Mouse (Mus musculus): ENCODE data around the gene Gadd45a. TPM values are rescaled to one million over a fixed set of nuclear protein-coding genes. Genes with fewer than 3 reads are reported as not detected.

Gadd45a gene
- polyA plus RNA-seq, 1 experiment = 54.6 TPM

GRCm38 (mm10) chr6:66994981-66995380, 42.3 kb downstream of the Gadd45a start:
- 97% methylated on average over 8 of the region's 8 CpGs for WGBS
- Histone ChIP-seq H3K27me3 (replicated peaks; ENCODE audit: control insufficient read depth, insufficient read depth, low read length) (no peaks in the 10 kb centered on the region), H3K4me1 (ENCODE audit: control insufficient read depth, insufficient read depth, low read length) (peaks cover 35% of the 10 kb centered on the region), H3K4me3 (ENCODE audit: insufficient read depth, low read depth, low read length) (no peak overlapping the region), H3K27ac (ENCODE audit: insufficient read depth, low read depth, low read length) (no peak overlapping the region), H3K36me3 (ENCODE audit: control insufficient read depth, insufficient read depth, low read length) (no peaks in the 10 kb centered on the region)
- no peak for DNase-seq
- TF ChIP-seq POLR2A (IDR thresholded peaks at IDR 0.05; ENCODE audit: low read depth, low read length) = no peak
- TF ChIP-seq CTCF (conservative IDR thresholded peaks at IDR 0.05; ENCODE audit: insufficient read depth, insufficient read length, low read depth, low read length) = no peak

- no peaks in the 10 kb centered on the region for H3K36me3 ChIP-seq (ENCODE audit: control insufficient read depth, insufficient read depth, low read length)
- no peak for TF ChIP-seq POLR2A (IDR thresholded peaks at IDR 0.05; ENCODE audit: low read depth, low read length)
- TF ChIP-seq CTCF (conservative IDR thresholded peaks at IDR 0.05; ENCODE audit: insufficient read depth, insufficient read length, low read depth, low read length) = no peak
- DNase-seq = no peak
- H3K27ac ChIP-seq (ENCODE audit: insufficient read depth, low read depth, low read length) = no peak overlapping the region
- H3K4me1 ChIP-seq (ENCODE audit: control insufficient read depth, insufficient read depth, low read length) = peaks cover 30% of the 10 kb centered on the region
- no peaks in the 10 kb centered on the region for H3K27me3 ChIP-seq (replicated peaks; ENCODE audit: control insufficient read depth, insufficient read depth, low read length)
- 86% methylated on average over 8 of the region's 8 CpGs for WGBS
- no peak overlapping the region for H3K4me3 ChIP-seq (ENCODE audit: insufficient read depth, low read depth, low read length)
Observed at GRCm38 (mm10) chr6:66992786-66993185, 44.5 kb downstream of the Gadd45a start.

GRCm38 (mm10) chr6:66992232-66992631, 45.0 kb downstream of the Gadd45a start:
- H3K36me3 ChIP-seq (ENCODE audit: control insufficient read depth, insufficient read depth, low read length) = no peaks in the 10 kb centered on the region
- H3K4me3 ChIP-seq (ENCODE audit: insufficient read depth, low read depth, low read length) = no peak overlapping the region
- TF ChIP-seq POLR2A (IDR thresholded peaks at IDR 0.05; ENCODE audit: low read depth, low read length) (no peak), CTCF (conservative IDR thresholded peaks at IDR 0.05; ENCODE audit: insufficient read depth, insufficient read length, low read depth, low read length) (no peak)
- H3K4me1 ChIP-seq (ENCODE audit: control insufficient read depth, insufficient read depth, low read length) = peaks cover 29% of the 10 kb centered on the region
- no peaks in the 10 kb centered on the region for H3K27me3 ChIP-seq (replicated peaks; ENCODE audit: control insufficient read depth, insufficient read depth, low read length)
- peak overlapping the region; percentile 55; the same call in 1 of the 2 replicates for H3K27ac ChIP-seq (ENCODE audit: insufficient read depth, low read depth, low read length)
- WGBS = 50% methylated on average over 9 of the region's 9 CpGs
- peak; percentile 68 for DNase-seq

GRCm38 (mm10) chr6:66989518-66989917, 47.7 kb downstream of the Gadd45a start:
- Histone ChIP-seq H3K4me1 (ENCODE audit: control insufficient read depth, insufficient read depth, low read length) (peaks cover 28% of the 10 kb centered on the region), H3K27me3 (replicated peaks; ENCODE audit: control insufficient read depth, insufficient read depth, low read length) (no peaks in the 10 kb centered on the region), H3K4me3 (ENCODE audit: insufficient read depth, low read depth, low read length) (no peak overlapping the region), H3K36me3 (ENCODE audit: control insufficient read depth, insufficient read depth, low read length) (no peaks in the 10 kb centered on the region), H3K27ac (ENCODE audit: insufficient read depth, low read depth, low read length) (no peak overlapping the region)
- TF ChIP-seq POLR2A (IDR thresholded peaks at IDR 0.05; ENCODE audit: low read depth, low read length) (no peak), CTCF (conservative IDR thresholded peaks at IDR 0.05; ENCODE audit: insufficient read depth, insufficient read length, low read depth, low read length) (no peak)
- DNase-seq = peak; percentile 53
- 47% methylated on average over 3 of the region's 3 CpGs for WGBS

- H3K36me3 ChIP-seq (ENCODE audit: control insufficient read depth, insufficient read depth, low read length) = no peaks in the 10 kb centered on the region
- no peak for DNase-seq
- no peak overlapping the region for H3K27ac ChIP-seq (ENCODE audit: insufficient read depth, low read depth, low read length)
- H3K4me1 ChIP-seq (ENCODE audit: control insufficient read depth, insufficient read depth, low read length) = peaks cover 29% of the 10 kb centered on the region
- H3K4me3 ChIP-seq (ENCODE audit: insufficient read depth, low read depth, low read length) = no peak overlapping the region
- WGBS = 88% methylated on average over 6 of the region's 6 CpGs
- TF ChIP-seq CTCF (conservative IDR thresholded peaks at IDR 0.05; ENCODE audit: insufficient read depth, insufficient read length, low read depth, low read length) = no peak
- no peak for TF ChIP-seq POLR2A (IDR thresholded peaks at IDR 0.05; ENCODE audit: low read depth, low read length)
- no peaks in the 10 kb centered on the region for H3K27me3 ChIP-seq (replicated peaks; ENCODE audit: control insufficient read depth, insufficient read depth, low read length)
Observed at GRCm38 (mm10) chr6:66989037-66989436, 48.2 kb downstream of the Gadd45a start.

- DNase-seq = no peak
- Histone ChIP-seq H3K36me3 (ENCODE audit: control insufficient read depth, insufficient read depth, low read length) (no peaks in the 10 kb centered on the region), H3K4me1 (ENCODE audit: control insufficient read depth, insufficient read depth, low read length) (peaks cover 33% of the 10 kb centered on the region), H3K27me3 (replicated peaks; ENCODE audit: control insufficient read depth, insufficient read depth, low read length) (no peaks in the 10 kb centered on the region), H3K4me3 (ENCODE audit: insufficient read depth, low read depth, low read length) (no peak overlapping the region), H3K27ac (ENCODE audit: insufficient read depth, low read depth, low read length) (no peak overlapping the region)
- 92% methylated on average over 9 of the region's 9 CpGs for WGBS
- TF ChIP-seq CTCF (conservative IDR thresholded peaks at IDR 0.05; ENCODE audit: insufficient read depth, insufficient read length, low read depth, low read length) = no peak
- no peak for TF ChIP-seq POLR2A (IDR thresholded peaks at IDR 0.05; ENCODE audit: low read depth, low read length)
Observed at GRCm38 (mm10) chr6:66988363-66988762, 48.9 kb downstream of the Gadd45a start.

GRCm38 (mm10) chr6:66987643-66988042, 49.6 kb downstream of the Gadd45a start:
- 56% methylated on average over 3 of the region's 3 CpGs for WGBS

More at GRCm38 (mm10) chr6:66987643-66988042, 49.6 kb downstream of the Gadd45a start:
- no peak overlapping the region; the same call in 1 of the 2 replicates for H3K27ac ChIP-seq (ENCODE audit: insufficient read depth, low read depth, low read length)
- no peak for TF ChIP-seq CTCF (conservative IDR thresholded peaks at IDR 0.05; ENCODE audit: insufficient read depth, insufficient read length, low read depth, low read length)
- no peak for TF ChIP-seq POLR2A (IDR thresholded peaks at IDR 0.05; ENCODE audit: low read depth, low read length)
- DNase-seq = no peak
- peaks cover 32% of the 10 kb centered on the region for H3K4me1 ChIP-seq (ENCODE audit: control insufficient read depth, insufficient read depth, low read length)
- H3K27me3 ChIP-seq (replicated peaks; ENCODE audit: control insufficient read depth, insufficient read depth, low read length) = no peaks in the 10 kb centered on the region
- no peaks in the 10 kb centered on the region for H3K36me3 ChIP-seq (ENCODE audit: control insufficient read depth, insufficient read depth, low read length)
- no peak overlapping the region for H3K4me3 ChIP-seq (ENCODE audit: insufficient read depth, low read depth, low read length)

Measured in kidney, adult 2 months (tissue).